Mouse (Mus musculus) macrophage (primary cell): ENCODE data around the gene Rlf. TPM values are rescaled to one million over a fixed set of nuclear protein-coding genes. Genes with fewer than 3 reads are reported as not detected.
A peak's percentile ranks its signal among the peaks of the same experiment; 100 is the strongest.

Source experiments
- H3K27ac ChIP-seq: fragments of 350-480 bp; formaldehyde crosslinking; 2 replicates; pipeline ENCODE4 v1.9.0; 2021
- H3K36me3 ChIP-seq: fragments of 350-480 bp; formaldehyde crosslinking; 2 replicates; pipeline ENCODE4 v1.9.0; 2021; ENCODE audit errors: inconsistent target
- H3K4me3 ChIP-seq: fragments of 350-480 bp; formaldehyde crosslinking; 2 replicates; pipeline ENCODE4 v1.9.0; 2021; ENCODE audit errors: inconsistent target
- H3K79me2 ChIP-seq: fragments of 350-480 bp; formaldehyde crosslinking; 2 replicates; pipeline ENCODE4 v1.9.0; 2021; ENCODE audit errors: inconsistent target
- WGBS: methylation state at CpG from one replicate; pipeline ENCODE4 v1.1.7; 2026; ENCODE audit warnings: inconsistent platforms; ENCODE audit not compliant: missing documents; 5-methylcytosine and 5-hydroxymethylcytosine counted together
- polyA plus RNA-seq: library from polyadenylated mRNA; stranded (reverse); fragments of 250-400 nt; gene quantifications from 3 replicates; pipeline ENCODE4 v1.2.4, GENCODE M21; 2018; ENCODE audit warnings: inconsistent platforms
- total RNA-seq, 78 experiments: library from RNA; depleted of rRNA; stranded (reverse); fragments of 250-400 nt; gene quantifications; 1 replicate in 9 of 78; 2 replicates in 24 of 78; 3 replicates in 43 of 78; 4 replicates in 2 of 78; pipeline ENCODE4 v1.2.4; 2018; ENCODE audit warnings: inconsistent platforms in 56 of 78

The Rlf gene
- 100 to 1,000 TPM in 12 of 26 experiments, 10 to 100 TPM in 14; 72.1 to 176 (median 96.1) TPM for total RNA-seq (2018; cell fraction: chromatin; rRNA removed)
- 10 to 100 TPM in 20 of 26 experiments, 1 to 10 TPM in 6; 8.1 to 19.5 (median 12.8) TPM for total RNA-seq (2018; cell fraction: cytosol; rRNA removed)
- total RNA-seq (2018; cell fraction: nucleus; rRNA removed) = 100 to 1,000 TPM in 3 of 26 experiments, 10 to 100 TPM in 23; 37.4 to 109 (median 61.8) TPM
- polyA plus RNA-seq = 7.5 to 9.6 TPM (median 8.1 TPM) in 3 replicates

- Histone ChIP-seq H3K27ac (peak within 1 kb of the TSS; percentile 68), H3K36me3 (no peaks in the 10 kb centered on the region), H3K4me3 (peak within 1 kb of the TSS; percentile 79), H3K79me2 (peaks cover 50% of the 10 kb centered on the region)
- whole genome bisulfite sequencing = 3% methylated on average over 47 of the region's 48 CpGs
Observed at GRCm38 (mm10) chr4:121214793-121215304, at the start of gene Rlf. Gene Rlf (minus strand): TSS chr4:121215084.

GRCm38 (mm10) chr4:121241612-121242000 is 26.7 kb upstream of the Rlf start:
- no peaks in the 10 kb centered on the region for H3K79me2 ChIP-seq
- WGBS = 86% methylated on average over 1 of the region's 1 CpGs
- no peak overlapping the region for H3K27ac ChIP-seq
- H3K36me3 ChIP-seq = no peaks in the 10 kb centered on the region
- no peak overlapping the region for H3K4me3 ChIP-seq

- Histone ChIP-seq H3K27ac (no peak overlapping the region), H3K79me2 (no peaks in the 10 kb centered on the region), H3K4me3 (no peak overlapping the region), H3K36me3 (no peaks in the 10 kb centered on the region)
- 55% methylated on average over 14 of the region's 14 CpGs for WGBS
Observed at GRCm38 (mm10) chr4:121240637-121241611, 26.0 kb upstream of the Rlf start.

GRCm38 (mm10) chr4:121239878-121240277 is 25.0 kb upstream of the Rlf start:
- Histone ChIP-seq H3K27ac (no peak overlapping the region), H3K4me3 (no peak overlapping the region), H3K36me3 (no peaks in the 10 kb centered on the region), H3K79me2 (no peaks in the 10 kb centered on the region)
- 78% methylated on average over 4 of the region's 4 CpGs for WGBS

- Histone ChIP-seq H3K4me3 (no peak overlapping the region), H3K27ac (no peak overlapping the region), H3K79me2 (no peaks in the 10 kb centered on the region), H3K36me3 (no peaks in the 10 kb centered on the region)
- WGBS = 7% methylated on average over 5 of the region's 5 CpGs
Observed at GRCm38 (mm10) chr4:121231772-121232414, 17.0 kb upstream of the Rlf start.

GRCm38 (mm10) chr4:121230943-121231614 is 16.2 kb upstream of the Rlf start:
- Histone ChIP-seq H3K36me3 (no peaks in the 10 kb centered on the region), H3K79me2 (no peaks in the 10 kb centered on the region), H3K4me3 (no peak overlapping the region), H3K27ac (no peak overlapping the region)
- 4% methylated on average over 16 of the region's 16 CpGs for WGBS

- H3K36me3 ChIP-seq = no peaks in the 10 kb centered on the region
- WGBS = 47% methylated on average over 1 of the region's 1 CpGs
- H3K4me3 ChIP-seq = no peak overlapping the region
- H3K27ac ChIP-seq = no peak overlapping the region
- H3K79me2 ChIP-seq = no peaks in the 10 kb centered on the region
Observed at GRCm38 (mm10) chr4:121227072-121227471, 12.2 kb upstream of the Rlf start.

GRCm38 (mm10) chr4:121225177-121225576 is 10.3 kb upstream of the Rlf start:
- no peaks in the 10 kb centered on the region for H3K79me2 ChIP-seq
- no peaks in the 10 kb centered on the region for H3K36me3 ChIP-seq
- H3K27ac ChIP-seq = no peak overlapping the region
- whole genome bisulfite sequencing = 68% methylated on average over 4 of the region's 4 CpGs
- no peak overlapping the region for H3K4me3 ChIP-seq

- WGBS = 89% methylated on average over 1 of the region's 1 CpGs
- no peaks in the 10 kb centered on the region for H3K79me2 ChIP-seq
Observed at GRCm38 (mm10) chr4:121223136-121223535, 8.3 kb upstream of the Rlf start.

GRCm38 (mm10) chr4:121216216-121216615 is 1.3 kb upstream of the Rlf start:
- Histone ChIP-seq H3K27ac (no peak overlapping the region), H3K36me3 (no peaks in the 10 kb centered on the region), H3K79me2 (peaks cover 36% of the 10 kb centered on the region), H3K4me3 (no peak overlapping the region)
- 78% methylated on average over 2 of the region's 2 CpGs for WGBS

More at GRCm38 (mm10) chr4:121223136-121223535, 8.3 kb upstream of the Rlf start:
- H3K36me3 ChIP-seq = no peaks in the 10 kb centered on the region
- H3K27ac ChIP-seq = no peak overlapping the region
- H3K4me3 ChIP-seq = no peak overlapping the region

GRCm38 (mm10) chr4:121215489-121215888 is 605 bp upstream of the Rlf start:
- no peaks in the 10 kb centered on the region for H3K36me3 ChIP-seq
- WGBS = 35% methylated on average over 5 of the region's 5 CpGs
- H3K79me2 ChIP-seq = peaks cover 43% of the 10 kb centered on the region
- no peak overlapping the region for H3K27ac ChIP-seq
- H3K4me3 ChIP-seq = peak overlapping the region; percentile 79

GRCm38 (mm10) chr4:121213936-121214792 is 720 bp downstream of the Rlf start:
- 4% methylated on average over 36 of the region's 36 CpGs for WGBS
- peak overlapping the region; percentile 79 for H3K4me3 ChIP-seq
- peak overlapping the region; percentile 68 for H3K27ac ChIP-seq
- no peaks in the 10 kb centered on the region for H3K36me3 ChIP-seq
- H3K79me2 ChIP-seq = peaks cover 57% of the 10 kb centered on the region

GRCm38 (mm10) chr4:121208911-121209310 is 6.0 kb downstream of the Rlf start:
- Histone ChIP-seq H3K27ac (no peak overlapping the region), H3K4me3 (no peak overlapping the region), H3K79me2 (peaks cover 100% of the 10 kb centered on the region), H3K36me3 (no peaks in the 10 kb centered on the region)
- 70% methylated on average over 4 of the region's 4 CpGs for WGBS
